Mouse (Mus musculus) lung, postnatal 0 days (tissue): ENCODE measurements around the gene Tmem130.

Source experiments
- CTCF ChIP-seq: IDR thresholded peaks from 2 replicates; pipeline ENCODE4 v1.5.1; 2016; ENCODE audit warnings: antibody characterized with exemption, mild to moderate bottlenecking
- EP300 ChIP-seq: IDR thresholded peaks from 2 replicates; pipeline ENCODE4 v1.6.1; 2016; ENCODE audit warnings: antibody characterized with exemption, mild to moderate bottlenecking, control low read depth

DNA sequence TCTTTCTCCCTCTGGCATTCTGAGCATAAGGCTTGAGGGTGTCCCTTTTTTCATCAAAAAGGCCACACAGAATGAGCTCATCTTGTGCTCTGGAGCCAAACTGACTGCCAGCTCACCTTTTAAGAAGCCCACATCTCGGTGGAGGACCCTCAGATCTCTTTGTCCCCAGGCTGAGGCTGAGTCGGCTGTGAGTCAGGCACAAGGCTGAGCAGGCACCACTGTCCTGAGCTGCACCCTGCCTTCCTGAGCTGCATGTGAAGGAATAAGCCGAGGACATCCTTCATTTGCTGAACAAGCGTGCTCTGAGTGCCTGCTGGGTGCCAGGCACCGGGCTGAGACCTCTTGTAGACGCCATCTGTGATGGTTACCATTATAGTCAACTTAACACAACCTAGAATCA is 44.4 kb downstream of the Tmem130 start:
- TF ChIP-seq EP300 (no peak), CTCF (no peak)
